Mouse (Mus musculus): Measurements from ENCODE around the gene Mast4. TPM values are rescaled to one million over a fixed set of nuclear protein-coding genes. Genes with fewer than 3 reads are reported as not detected.

Mast4 gene
- polyA plus RNA-seq, 1 experiment = 2.8 TPM

DNA sequence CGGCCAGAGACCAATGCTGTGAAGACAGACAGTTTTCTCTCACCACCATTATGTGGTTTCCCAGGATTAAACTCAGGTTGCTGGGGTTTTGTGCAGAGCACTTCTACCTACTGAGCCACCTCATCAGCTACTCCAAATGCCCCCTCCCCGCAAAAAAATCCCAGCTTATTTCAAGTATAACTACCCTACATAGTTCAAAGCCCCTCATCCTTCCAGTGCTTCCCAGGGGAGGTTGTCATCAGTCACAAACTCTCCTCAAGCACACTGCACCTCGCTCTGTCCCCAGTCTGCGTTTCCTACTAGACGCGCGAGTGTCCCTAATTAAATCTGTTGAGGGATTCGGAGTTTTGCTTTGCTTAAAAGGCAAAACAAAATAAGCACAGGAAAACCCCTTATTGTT lies 446.1 kb downstream of the Mast4 start:
- WGBS = 92% methylated on average over 8 of the region's 8 CpGs
- DNase-seq (ENCODE audit: low read depth, low spot score) = no peak

DNA sequence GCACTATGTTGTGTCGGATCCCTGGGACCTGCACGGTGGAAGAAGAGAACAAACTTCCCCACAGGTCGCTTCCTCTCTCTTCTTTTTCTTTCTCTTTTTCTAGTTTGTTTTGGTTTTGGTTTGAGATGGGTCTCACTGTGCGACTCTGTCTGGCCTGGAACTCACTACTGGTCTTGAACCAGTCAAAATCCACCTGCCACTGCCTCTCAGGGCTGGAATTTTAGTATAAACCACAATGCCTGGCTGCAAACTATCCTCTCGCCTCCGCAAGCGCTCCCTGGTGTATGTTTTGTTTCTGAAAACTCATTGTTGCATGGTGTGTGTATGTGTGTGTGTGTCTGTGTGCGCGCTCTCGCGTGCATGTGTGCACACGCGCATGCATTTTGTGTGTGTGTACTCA lies 446.8 kb downstream of the Mast4 start:
- DNase-seq (ENCODE audit: low read depth, low spot score) = no peak
- 96% methylated on average over 13 of the region's 13 CpGs for WGBS

DNA sequence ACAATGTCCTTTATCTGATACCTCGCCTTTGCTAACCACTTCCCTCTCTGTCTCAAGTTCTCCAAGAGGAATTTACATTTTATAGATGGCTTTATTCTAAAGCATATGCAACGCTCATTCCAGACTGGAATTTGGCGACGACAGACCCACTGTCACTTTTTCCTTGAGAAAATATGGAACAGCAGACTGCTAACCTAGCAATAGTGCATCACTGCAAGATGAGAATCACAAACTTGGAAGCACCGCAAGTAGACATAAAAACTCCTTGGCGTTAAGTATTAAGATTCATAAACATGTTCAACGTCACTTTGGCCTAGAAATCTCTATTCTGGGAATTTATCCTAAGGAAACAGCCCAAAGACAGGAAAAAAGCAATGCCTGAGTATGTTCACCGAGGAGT lies 447.5 kb downstream of the Mast4 start:
- DNase-seq (ENCODE audit: low read depth, low spot score) = no peak

DNA sequence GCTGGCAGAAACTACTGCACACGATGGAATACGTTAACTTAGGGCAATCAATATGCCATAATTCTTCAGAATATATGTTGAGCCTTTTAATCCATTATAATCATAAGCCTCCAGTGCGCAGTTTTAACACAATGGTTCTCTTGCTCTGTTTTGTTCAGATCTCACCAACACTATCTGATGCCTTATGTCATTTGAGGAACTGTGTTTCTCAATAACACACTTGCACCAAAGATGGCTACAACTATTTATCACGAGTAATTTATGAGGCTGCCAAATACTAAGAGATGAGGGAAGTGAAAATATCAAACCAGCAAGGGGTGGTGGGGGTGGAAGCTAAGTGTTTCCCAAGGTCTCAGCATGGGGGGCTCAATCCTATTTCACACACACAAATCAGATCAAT lies 448.1 kb downstream of the Mast4 start:
- WGBS = 70% methylated on average over 4 of the region's 4 CpGs
- no peak for DNase-seq (ENCODE audit: low read depth, low spot score)

More for the DNA sequence above, 447.5 kb downstream of the Mast4 start:
- 74% methylated on average over 8 of the region's 8 CpGs for WGBS

DNA sequence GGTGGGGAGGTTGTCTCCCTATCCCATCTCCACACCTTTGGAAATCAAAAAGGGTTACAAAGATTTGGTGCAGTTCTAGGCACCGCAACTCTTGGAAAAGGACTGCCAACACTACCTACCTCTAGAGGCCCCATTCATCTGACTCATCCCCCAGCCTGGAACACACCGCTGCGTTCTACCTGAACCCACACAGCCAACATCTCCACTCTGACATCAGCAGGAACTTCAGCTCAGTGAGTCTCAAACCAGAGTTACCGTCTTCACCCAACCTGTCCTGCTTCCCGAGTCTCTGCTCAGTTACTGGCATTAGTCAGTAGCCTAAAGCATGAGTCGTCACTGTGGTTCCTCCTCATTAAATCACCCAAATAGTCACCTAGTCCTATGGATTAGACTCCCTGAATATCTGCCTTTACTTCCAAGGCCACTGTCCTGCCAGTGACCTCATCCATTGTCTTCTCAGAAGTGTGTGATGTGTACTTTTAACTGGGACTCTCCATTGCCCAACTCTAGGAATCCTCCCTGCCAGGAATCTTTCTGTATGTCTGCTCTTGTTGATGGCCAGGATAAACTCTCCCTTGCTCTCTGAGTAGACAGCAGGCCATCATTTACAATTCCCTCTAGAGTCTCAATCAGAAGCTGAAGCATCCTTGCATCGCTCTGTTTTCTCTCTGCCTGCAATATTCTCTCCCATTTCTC lies 453.8 kb downstream of the Mast4 start:
- no peak for DNase-seq (ENCODE audit: low read depth, low spot score)
- WGBS = 90% methylated on average over 7 of the region's 7 CpGs

DNA sequence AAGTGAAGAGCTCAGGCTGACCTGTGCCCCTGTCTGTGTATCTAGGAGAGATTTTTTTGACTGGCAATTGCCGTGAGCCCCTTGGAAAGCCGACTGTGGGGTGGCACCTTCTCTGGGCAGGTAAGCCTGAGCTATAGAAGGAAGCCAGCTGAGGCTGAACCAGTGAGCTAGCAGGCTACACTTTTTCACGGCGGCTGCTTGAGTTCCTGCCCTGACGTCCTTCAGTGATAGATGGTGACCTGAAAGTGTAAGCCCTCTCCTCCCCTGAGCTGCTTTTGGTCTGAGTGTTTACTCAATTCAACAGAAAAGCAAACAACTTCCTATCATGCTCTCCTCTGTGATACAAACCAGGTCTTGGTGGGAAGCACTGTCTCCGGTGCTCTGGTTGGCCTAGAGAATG lies 455.7 kb downstream of the Mast4 start:
- no peak for DNase-seq (ENCODE audit: low read depth, low spot score)
- WGBS = 52% methylated on average over 6 of the region's 6 CpGs

DNA sequence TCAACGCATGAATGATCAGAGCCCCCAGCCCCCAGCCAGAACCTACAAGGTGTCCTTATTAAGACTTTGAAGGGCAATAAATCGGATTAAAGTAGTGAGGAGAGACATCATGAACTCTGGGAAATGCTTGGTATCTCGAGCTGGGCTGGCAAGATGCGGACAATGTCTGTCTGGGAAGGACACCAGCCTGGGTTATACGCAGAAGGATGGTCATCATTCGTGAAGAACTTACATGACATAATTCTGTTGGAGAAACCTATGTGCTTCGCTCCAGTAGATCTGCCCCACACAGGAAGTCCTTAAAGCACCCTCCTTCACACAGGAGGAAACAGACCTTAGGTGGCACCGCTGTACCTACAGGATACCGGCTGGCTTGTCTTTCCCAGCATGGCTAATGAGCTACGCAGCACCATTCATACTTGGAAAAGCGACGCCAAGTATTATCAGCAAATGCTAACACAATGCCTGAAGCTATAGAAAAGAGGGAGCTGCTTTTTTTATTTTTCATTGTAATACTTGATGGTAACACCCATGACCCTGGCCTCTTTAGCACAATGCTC lies 456.5 kb downstream of the Mast4 start:
- WGBS = 84% methylated on average over 12 of the region's 12 CpGs
- DNase-seq (ENCODE audit: low read depth, low spot score) = no peak

DNA sequence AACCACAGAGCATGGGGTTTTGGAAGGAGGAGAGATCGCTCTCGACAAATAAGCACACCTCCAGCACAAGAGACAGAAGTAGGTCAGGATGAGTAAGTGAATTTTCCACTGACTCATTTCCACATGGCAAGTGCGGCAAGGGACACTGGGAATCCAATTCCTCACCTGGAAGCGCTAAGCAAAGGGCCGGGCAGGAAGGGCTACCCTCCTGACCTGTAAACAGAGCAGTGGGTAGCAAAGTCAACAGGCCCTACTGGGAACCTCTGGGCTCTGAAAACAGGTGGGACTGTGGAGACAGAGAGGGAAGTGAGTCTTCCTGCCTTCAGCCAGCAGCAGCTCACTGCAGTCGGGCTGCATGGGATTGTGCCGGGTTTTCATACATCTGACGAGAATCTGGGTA lies 457.1 kb downstream of the Mast4 start:
- no peak for DNase-seq (ENCODE audit: low read depth, low spot score)

DNA sequence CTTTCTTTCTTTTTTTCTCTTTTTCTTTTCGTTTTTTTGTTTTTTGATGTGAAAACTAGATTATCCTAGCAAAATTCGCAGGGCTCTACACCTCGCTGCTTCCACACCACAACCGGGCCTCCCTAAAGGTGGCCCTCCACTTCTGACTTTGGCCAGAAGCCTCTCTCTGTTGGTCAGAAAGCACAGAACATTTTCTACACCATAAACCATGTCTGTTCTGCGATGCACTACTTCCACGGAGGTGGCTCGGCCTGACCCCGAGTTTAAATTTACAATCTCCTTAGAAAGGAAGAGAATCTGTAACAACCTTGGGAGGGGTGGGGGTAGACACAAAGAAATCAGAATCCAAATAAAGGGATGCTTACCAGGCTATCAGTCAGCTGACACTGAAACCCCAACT lies 458.8 kb downstream of the Mast4 start:
- DNase-seq (ENCODE audit: low read depth, low spot score) = no peak

More for the DNA sequence above, 457.1 kb downstream of the Mast4 start:
- WGBS = 62% methylated on average over 8 of the region's 8 CpGs

DNA sequence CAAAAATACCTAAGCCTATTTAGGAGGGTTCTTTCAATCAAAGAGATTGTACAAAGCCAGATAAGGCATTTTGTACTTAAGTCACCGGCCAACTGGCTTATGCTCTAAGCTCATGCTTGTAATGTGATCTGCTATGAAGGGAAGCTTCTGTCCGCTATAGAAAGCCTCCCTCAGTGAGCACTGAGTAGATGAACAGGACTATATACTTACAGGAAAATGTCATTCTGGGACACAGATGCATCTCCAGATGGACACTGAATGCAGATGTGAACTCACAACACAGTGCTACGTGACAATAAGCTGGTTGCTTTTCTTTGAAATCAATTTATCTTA lies 459.2 kb downstream of the Mast4 start:
- DNase-seq (ENCODE audit: low read depth, low spot score) = no peak
- WGBS = 84% methylated on average over 3 of the region's 3 CpGs

More for the DNA sequence above, 458.8 kb downstream of the Mast4 start:
- WGBS = 72% methylated on average over 8 of the region's 8 CpGs

DNA sequence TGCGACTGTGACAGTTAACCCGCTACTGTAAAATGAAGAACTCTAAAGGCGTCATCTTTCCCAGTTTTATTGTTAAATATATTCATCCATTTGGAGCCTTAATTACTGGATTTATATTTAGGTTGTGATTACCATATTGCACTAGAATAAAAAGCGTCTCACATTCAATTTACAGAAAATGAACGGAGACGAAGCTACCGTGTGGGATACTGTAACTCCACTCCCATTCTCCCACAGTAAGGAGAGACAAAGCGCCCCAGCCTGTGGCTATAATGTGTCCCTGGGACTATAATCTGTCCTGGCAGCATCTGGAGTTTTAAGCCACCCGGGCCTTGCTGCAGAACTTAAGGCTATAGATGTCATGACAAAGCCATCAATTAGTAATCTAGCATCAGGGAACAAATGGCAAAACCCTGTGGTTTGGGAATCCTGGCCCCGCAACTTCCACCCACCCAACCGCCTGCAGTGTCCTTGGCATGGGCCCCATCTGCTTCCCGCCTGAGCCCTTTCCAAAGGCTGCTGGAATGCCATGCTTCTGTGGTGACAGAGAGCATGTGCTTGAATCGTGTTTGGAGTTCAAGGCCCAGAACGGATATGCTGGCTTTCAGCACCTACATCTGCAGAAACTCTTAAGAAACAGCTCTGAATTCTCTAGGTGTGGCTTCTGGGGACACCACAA lies 459.7 kb downstream of the Mast4 start:
- WGBS = 89% methylated on average over 14 of the region's 14 CpGs
- no peak for DNase-seq (ENCODE audit: low read depth, low spot score)

DNA sequence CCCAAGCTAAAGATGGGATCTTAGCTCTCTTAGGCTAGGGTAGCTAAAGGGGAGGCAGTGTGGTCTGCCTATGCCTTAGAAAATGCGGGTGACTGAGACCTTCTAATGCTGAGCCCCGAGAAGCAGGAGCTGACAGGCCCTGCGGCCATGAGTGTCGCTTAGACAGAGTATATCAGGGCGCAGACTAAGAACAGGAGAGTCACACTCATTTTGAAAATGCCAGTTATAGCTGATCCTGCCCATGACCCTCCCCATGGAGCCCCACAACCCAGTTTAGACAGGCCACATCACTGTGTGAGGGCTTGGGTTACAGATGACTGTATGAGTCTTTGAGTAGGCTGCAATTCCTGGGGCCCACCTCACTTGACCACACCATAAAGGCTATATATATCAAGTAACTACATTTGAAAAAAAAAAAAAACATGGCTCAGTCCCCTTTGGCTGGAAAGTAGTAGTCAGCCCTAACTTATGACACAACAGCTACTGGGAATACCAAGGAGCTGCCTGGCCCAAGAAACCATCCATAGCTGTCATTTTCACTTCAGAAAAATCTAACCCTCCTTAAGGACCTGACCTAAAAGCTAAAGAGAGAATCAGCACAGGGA lies 460.8 kb downstream of the Mast4 start:
- 96% methylated on average over 5 of the region's 5 CpGs for WGBS
- DNase-seq (ENCODE audit: low read depth, low spot score) = no peak

DNA sequence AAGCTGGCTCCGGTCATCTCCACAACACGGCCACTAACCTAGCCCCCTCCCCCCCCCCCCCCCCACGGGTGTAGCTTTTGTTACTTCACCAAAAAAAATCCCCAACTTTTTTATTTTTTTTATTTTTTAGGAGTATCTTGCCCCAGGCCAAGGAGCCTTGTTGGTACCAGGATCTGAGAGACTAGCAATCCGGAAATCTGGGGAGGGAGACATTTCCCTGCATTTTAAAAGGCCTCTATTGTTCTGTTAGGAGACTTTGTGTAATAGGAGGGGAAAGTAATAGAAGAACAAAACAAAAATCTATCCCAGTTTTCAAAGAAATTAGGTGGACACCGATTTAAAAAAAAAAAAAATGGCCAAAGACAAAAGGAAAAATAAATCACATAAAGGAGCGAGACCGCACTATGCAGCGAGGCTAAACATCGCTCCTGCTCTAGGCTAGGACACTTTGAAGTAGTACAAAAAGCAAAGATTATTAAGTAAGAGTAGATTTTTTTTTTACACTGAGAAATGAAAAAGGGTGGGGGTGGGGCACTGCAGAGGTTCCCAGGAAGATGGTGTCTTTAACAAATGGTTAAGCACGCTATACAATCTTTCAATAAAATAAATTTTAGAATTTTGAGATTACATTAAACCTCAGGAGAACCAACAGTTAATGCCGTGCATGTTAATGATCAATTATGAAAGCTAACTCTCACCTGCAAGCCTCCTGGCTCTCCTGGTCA lies 462.8 kb downstream of the Mast4 start:
- WGBS = 82% methylated on average over 11 of the region's 11 CpGs
- no peak for DNase-seq (ENCODE audit: low read depth, low spot score)

DNA sequence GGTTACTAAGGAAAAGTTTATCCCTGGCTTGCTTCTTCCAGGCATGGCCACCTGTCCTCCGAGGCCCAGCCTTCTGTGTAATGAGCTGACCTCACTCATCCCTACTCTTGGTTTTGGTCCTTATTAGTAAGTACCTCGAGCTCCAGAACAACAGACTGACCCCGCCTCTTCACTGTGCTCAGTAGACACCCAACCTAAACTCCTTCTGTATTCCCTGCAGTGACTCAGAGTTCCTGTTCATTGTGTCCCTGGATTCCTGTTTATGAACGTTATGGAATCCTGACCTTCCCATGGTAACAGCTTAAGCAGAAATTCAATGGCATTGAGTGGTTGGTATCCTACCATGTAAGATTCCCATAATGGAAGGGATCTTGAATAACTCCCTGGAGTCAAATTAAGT lies 464.8 kb downstream of the Mast4 start:
- 75% methylated on average over 4 of the region's 4 CpGs for WGBS
- no peak for DNase-seq (ENCODE audit: low read depth, low spot score)

DNA sequence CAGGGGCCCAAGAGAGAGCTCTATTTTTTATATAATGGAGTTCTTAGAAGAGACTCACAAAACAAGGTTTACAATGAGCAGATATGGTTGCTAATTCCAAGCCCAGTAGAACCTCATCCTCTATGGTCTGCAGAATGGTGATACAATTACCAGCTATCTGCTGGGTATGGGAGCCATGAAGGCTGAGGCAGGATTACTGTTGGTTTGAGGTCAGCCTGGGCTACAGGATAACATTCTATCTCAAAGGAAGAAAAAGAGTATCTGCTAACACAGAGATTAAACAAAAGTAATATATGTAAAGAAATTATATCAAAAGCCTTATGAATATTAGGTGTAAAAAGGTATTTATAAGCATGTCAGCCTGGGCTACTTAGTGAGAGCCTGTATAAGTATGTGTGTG lies 467.5 kb downstream of the Mast4 start:
- DNase-seq (ENCODE audit: low read depth, low spot score) = no peak

DNA sequence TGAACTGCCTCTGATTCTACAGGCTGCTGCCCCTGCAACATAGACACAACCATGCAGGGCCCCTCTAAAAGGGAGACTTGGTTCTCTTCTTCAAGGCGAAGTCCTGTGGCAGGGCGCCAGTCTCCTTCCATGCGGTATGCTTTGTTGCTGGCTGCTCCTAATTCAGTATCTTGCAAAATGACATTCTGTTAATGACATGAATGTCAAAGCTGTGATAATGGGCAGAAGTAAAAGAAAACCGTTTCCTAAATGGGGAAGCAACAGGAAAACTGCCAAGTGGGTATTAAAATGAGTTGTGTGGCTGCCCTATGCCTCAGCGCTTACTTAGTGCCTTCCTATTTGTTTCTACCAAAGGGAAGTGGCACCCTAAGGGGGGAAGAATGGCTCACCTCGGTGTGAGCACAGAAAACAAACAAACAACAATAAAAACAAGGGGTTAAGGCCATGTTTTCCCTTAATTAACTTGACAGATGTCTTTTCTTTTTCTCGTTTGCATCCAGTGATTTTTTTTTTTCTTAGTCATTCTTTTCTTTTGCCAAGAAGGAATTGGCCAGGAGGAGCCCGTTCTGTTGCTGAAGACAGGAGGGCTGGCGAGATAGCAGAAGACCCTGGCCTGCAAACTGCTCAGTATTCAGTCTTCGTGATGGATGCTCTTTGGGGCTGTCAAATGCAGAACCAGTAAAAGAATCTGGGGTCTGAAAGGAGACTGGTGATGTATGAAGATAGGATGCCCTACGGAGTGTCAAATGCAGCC lies 468.1 kb downstream of the Mast4 start:
- WGBS = 65% methylated on average over 11 of the region's 11 CpGs
- no peak for DNase-seq (ENCODE audit: low read depth, low spot score)

DNA sequence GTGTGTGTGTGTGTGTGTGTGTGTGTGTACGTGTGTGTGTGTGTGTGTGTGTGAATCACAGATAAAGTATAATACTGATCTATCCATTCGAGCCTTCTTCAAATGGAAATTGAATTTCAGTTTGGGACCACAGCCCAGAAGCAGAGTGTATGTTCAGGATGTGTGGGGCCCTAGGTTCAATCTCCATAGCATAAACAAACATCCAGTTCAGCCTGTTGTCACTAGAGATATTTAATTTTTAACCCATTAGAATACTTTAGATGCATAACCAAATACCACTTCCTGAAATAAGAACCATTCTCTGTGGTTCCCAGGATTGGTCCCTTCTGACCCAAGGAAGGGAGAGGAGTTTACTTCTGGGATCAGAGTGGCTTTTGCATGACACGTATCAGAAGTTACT lies 468.8 kb downstream of the Mast4 start:
- WGBS = 60% methylated on average over 3 of the region's 3 CpGs
- no peak for DNase-seq (ENCODE audit: low read depth, low spot score)

DNA sequence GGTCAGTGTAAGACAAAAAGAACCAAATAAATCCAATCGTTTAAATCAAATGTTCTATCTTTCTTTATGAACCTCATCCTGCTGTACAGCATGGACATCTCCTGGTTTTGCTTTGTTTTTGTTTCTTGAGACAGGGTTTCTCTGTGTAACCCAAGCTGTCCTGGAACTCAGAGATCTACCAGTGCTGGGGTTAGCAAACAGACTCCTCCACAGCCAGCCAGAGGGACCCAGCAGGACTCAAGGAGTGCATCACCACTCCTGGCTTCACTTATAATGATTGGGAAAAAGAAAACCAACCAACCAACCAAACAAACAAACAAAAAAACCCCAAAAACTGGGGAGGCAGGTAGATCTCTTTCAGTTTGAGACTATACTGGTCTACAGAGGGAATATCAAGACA lies 469.5 kb downstream of the Mast4 start:
- WGBS = 67% methylated on average over 1 of the region's 1 CpGs
- DNase-seq (ENCODE audit: low read depth, low spot score) = no peak

DNA sequence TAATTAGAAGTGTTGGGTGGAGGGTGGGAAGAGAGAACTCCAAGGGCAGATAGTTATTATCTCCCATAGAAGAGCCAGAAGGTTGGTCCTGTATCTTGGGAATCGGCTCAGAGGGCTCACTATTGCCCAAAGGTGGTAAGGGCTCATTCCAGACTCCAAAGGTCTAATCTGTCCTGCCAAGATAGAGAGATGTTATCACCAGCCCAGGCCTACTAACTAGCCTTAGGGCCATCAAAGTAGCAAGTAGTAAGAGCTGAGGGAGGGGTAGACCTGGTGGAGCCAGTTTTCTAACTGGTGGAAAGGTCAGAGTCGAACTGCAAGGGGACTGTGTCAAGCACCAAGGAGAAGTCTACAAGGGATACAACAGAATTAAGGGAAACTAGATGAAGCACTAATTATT lies 470.2 kb downstream of the Mast4 start:
- 63% methylated on average over 2 of the region's 2 CpGs for WGBS
- DNase-seq (ENCODE audit: low read depth, low spot score) = no peak

DNA sequence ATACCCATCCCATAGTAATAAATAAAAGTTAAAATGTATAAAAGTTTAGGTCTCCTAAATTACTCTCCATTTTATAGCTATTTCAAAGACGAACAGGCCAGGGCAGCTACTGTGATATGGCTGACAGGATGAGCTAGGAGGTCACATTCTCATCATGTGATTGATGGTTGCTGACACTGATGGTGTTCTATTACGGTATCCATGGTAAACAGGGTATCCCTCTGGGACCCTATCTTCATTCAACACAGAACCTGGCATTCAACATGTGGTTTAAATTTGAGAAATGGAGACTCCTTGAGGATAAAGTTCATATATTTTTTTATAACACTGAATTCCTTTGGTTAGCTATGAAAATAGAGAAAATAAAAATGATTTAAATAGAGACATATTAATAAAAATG lies 471.3 kb downstream of the Mast4 start:
- DNase-seq (ENCODE audit: low read depth, low spot score) = no peak
- WGBS = 86% methylated on average over 2 of the region's 2 CpGs

Data from large intestine, adult 2 months (tissue).